Mouse (Mus musculus): ENCODE data around the gene Hoxa3. TPM values are rescaled to one million over a fixed set of nuclear protein-coding genes. Genes with fewer than 3 reads are reported as not detected.

Gene Hoxa3
- polyA plus RNA-seq, 1 experiment from 2014 or later, result 0.11 TPM

GRCm38 (mm10) chr6:52177061-52177735 lies 35.9 kb downstream of the Hoxa3 start, which contains the start of gene 5730596B20Rik:
Gene 5730596B20Rik, plus strand, starts transcription at chr6:52177498.
- Histone ChIP-seq H3K4me1 (ENCODE audit: control insufficient read depth, insufficient read depth, low read length) (peaks cover 3% of the 10 kb centered on the region; the same call in 1 of the 2 replicates), H3K27me3 (ENCODE audit: control insufficient read depth, insufficient read depth, low read length) (peaks cover 98% of the 10 kb centered on the region), H3K36me3 (ENCODE audit: control insufficient read depth, insufficient read depth, low read length) (no peaks in the 10 kb centered on the region), H3K4me3 (ENCODE audit: low read depth, low read length) (no peak within 1 kb of the TSS), H3K9me3 (ENCODE audit: control insufficient read depth, low read length) (no peaks in the 10 kb centered on the region), H3K4me2 (no peak within 1 kb of the TSS), H3K27ac (ENCODE audit: low read depth, low read length) (no peak within 1 kb of the TSS), H3K9ac (ENCODE audit: low read length) (no peak within 1 kb of the TSS)
- DNase-seq (ENCODE audit: low spot score, missing footprints), result no peak
- no peak for ATAC-seq (ENCODE audit: low FRiP score)
- WGBS, result 1% methylated on average over 36 of the region's 36 CpGs

- H3K9ac ChIP-seq (ENCODE audit: low read length), result no peak overlapping the region
- H3K4me3 ChIP-seq (ENCODE audit: low read depth, low read length), result no peak overlapping the region
- H3K4me2 ChIP-seq, result no peak overlapping the region
- no peaks in the 10 kb centered on the region for H3K9me3 ChIP-seq (ENCODE audit: control insufficient read depth, low read length)
- H3K27ac ChIP-seq (ENCODE audit: low read depth, low read length), result no peak overlapping the region
- no peaks in the 10 kb centered on the region for H3K36me3 ChIP-seq (ENCODE audit: control insufficient read depth, insufficient read depth, low read length)
- H3K27me3 ChIP-seq (ENCODE audit: control insufficient read depth, insufficient read depth, low read length), result peaks cover 98% of the 10 kb centered on the region
- WGBS, result 2% methylated on average over 6 of the region's 6 CpGs
- ATAC-seq (ENCODE audit: low FRiP score), result no peak
- DNase-seq (ENCODE audit: low spot score, missing footprints), result no peak
- peaks cover 3% of the 10 kb centered on the region; the same call in 1 of the 2 replicates for H3K4me1 ChIP-seq (ENCODE audit: control insufficient read depth, insufficient read depth, low read length)
Observed at GRCm38 (mm10) chr6:52176391-52176790, 36.7 kb downstream of the Hoxa3 start.

GRCm38 (mm10) chr6:52175864-52176263 lies 37.3 kb downstream of the Hoxa3 start:
- H3K9me3 ChIP-seq (ENCODE audit: control insufficient read depth, low read length), result no peaks in the 10 kb centered on the region
- peaks cover 3% of the 10 kb centered on the region; the same call in 1 of the 2 replicates for H3K4me1 ChIP-seq (ENCODE audit: control insufficient read depth, insufficient read depth, low read length)
- H3K4me2 ChIP-seq, result no peak overlapping the region
- DNase-seq (ENCODE audit: low spot score, missing footprints) (no peak), ATAC-seq (ENCODE audit: low FRiP score) (no peak)
- H3K27me3 ChIP-seq (ENCODE audit: control insufficient read depth, insufficient read depth, low read length), result peaks cover 98% of the 10 kb centered on the region
- H3K27ac ChIP-seq (ENCODE audit: low read depth, low read length), result no peak overlapping the region
- 0 out of 2 replicates have a peak overlapping the region, but pooled peaks have one; percentile 9 for H3K4me3 ChIP-seq (ENCODE audit: low read depth, low read length)
- H3K9ac ChIP-seq (ENCODE audit: low read length), result no peak overlapping the region
- H3K36me3 ChIP-seq (ENCODE audit: control insufficient read depth, insufficient read depth, low read length), result no peaks in the 10 kb centered on the region
- WGBS, result 0% methylated on average over 20 of the region's 35 CpGs

GRCm38 (mm10) chr6:52174968-52175751 lies 38.0 kb downstream of the Hoxa3 start:
- Histone ChIP-seq H3K4me3 (ENCODE audit: low read depth, low read length) (0 out of 2 replicates have a peak overlapping the region, but pooled peaks have one; percentile 9), H3K36me3 (ENCODE audit: control insufficient read depth, insufficient read depth, low read length) (no peaks in the 10 kb centered on the region), H3K9ac (ENCODE audit: low read length) (no peak overlapping the region), H3K27ac (ENCODE audit: low read depth, low read length) (no peak overlapping the region), H3K4me1 (ENCODE audit: control insufficient read depth, insufficient read depth, low read length) (peaks cover 3% of the 10 kb centered on the region; the same call in 1 of the 2 replicates), H3K4me2 (no peak overlapping the region), H3K9me3 (ENCODE audit: control insufficient read depth, low read length) (no peaks in the 10 kb centered on the region), H3K27me3 (ENCODE audit: control insufficient read depth, insufficient read depth, low read length) (peaks cover 98% of the 10 kb centered on the region)
- DNase-seq (ENCODE audit: low spot score, missing footprints), result peak; percentile 96
- no peak for ATAC-seq (ENCODE audit: low FRiP score)
- under 1% methylated on average over 40 of the region's 41 CpGs for WGBS

- no peak overlapping the region for H3K27ac ChIP-seq (ENCODE audit: low read depth, low read length)
- no peak overlapping the region for H3K9ac ChIP-seq (ENCODE audit: low read length)
- no peak for ATAC-seq (ENCODE audit: low FRiP score)
Observed at GRCm38 (mm10) chr6:52173648-52174047, 39.5 kb downstream of the Hoxa3 start.

GRCm38 (mm10) chr6:52172501-52172900 lies 40.6 kb downstream of the Hoxa3 start:
- Histone ChIP-seq H3K9me3 (ENCODE audit: control insufficient read depth, low read length) (no peaks in the 10 kb centered on the region), H3K36me3 (ENCODE audit: control insufficient read depth, insufficient read depth, low read length) (no peaks in the 10 kb centered on the region), H3K4me2 (peak overlapping the region; percentile 33), H3K27ac (ENCODE audit: low read depth, low read length) (no peak overlapping the region), H3K4me3 (ENCODE audit: low read depth, low read length) (no peak overlapping the region), H3K9ac (ENCODE audit: low read length) (no peak overlapping the region), H3K4me1 (ENCODE audit: control insufficient read depth, insufficient read depth, low read length) (peaks cover 3% of the 10 kb centered on the region; the same call in 1 of the 2 replicates), H3K27me3 (ENCODE audit: control insufficient read depth, insufficient read depth, low read length) (peaks cover 97% of the 10 kb centered on the region)
- DNase-seq (ENCODE audit: low spot score, missing footprints) (no peak), ATAC-seq (ENCODE audit: low FRiP score) (peak; percentile 27; the same call in 1 of the 2 replicates)
- WGBS, result under 1% methylated on average over 35 of the region's 35 CpGs

More at GRCm38 (mm10) chr6:52173648-52174047, 39.5 kb downstream of the Hoxa3 start:
- Histone ChIP-seq H3K9me3 (ENCODE audit: control insufficient read depth, low read length) (no peaks in the 10 kb centered on the region), H3K4me1 (ENCODE audit: control insufficient read depth, insufficient read depth, low read length) (peaks cover 3% of the 10 kb centered on the region; the same call in 1 of the 2 replicates), H3K36me3 (ENCODE audit: control insufficient read depth, insufficient read depth, low read length) (no peaks in the 10 kb centered on the region), H3K4me2 (no peak overlapping the region), H3K4me3 (ENCODE audit: low read depth, low read length) (no peak overlapping the region), H3K27me3 (ENCODE audit: control insufficient read depth, insufficient read depth, low read length) (peaks cover 97% of the 10 kb centered on the region)
- DNase-seq (ENCODE audit: low spot score, missing footprints), result no peak
- 4% methylated on average over 4 of the region's 4 CpGs for WGBS

- Histone ChIP-seq H3K9ac (ENCODE audit: low read length) (no peak overlapping the region), H3K4me2 (no peak overlapping the region), H3K4me1 (ENCODE audit: control insufficient read depth, insufficient read depth, low read length) (peaks cover 3% of the 10 kb centered on the region; the same call in 1 of the 2 replicates), H3K9me3 (ENCODE audit: control insufficient read depth, low read length) (no peaks in the 10 kb centered on the region), H3K36me3 (ENCODE audit: control insufficient read depth, insufficient read depth, low read length) (no peaks in the 10 kb centered on the region), H3K4me3 (ENCODE audit: low read depth, low read length) (no peak overlapping the region), H3K27ac (ENCODE audit: low read depth, low read length) (no peak overlapping the region), H3K27me3 (ENCODE audit: control insufficient read depth, insufficient read depth, low read length) (peaks cover 97% of the 10 kb centered on the region)
- WGBS, result 3% methylated on average over 6 of the region's 7 CpGs
- ATAC-seq (ENCODE audit: low FRiP score) (no peak), DNase-seq (ENCODE audit: low spot score, missing footprints) (no peak)
Observed at GRCm38 (mm10) chr6:52171938-52172337, 41.2 kb downstream of the Hoxa3 start.

GRCm38 (mm10) chr6:52171331-52171730 lies 41.8 kb downstream of the Hoxa3 start:
- H3K36me3 ChIP-seq (ENCODE audit: control insufficient read depth, insufficient read depth, low read length), result no peaks in the 10 kb centered on the region
- H3K9me3 ChIP-seq (ENCODE audit: control insufficient read depth, low read length), result no peaks in the 10 kb centered on the region
- no peak overlapping the region for H3K9ac ChIP-seq (ENCODE audit: low read length)
- ATAC-seq (ENCODE audit: low FRiP score) (no peak), DNase-seq (ENCODE audit: low spot score, missing footprints) (no peak)
- H3K27ac ChIP-seq (ENCODE audit: low read depth, low read length), result no peak overlapping the region
- no peak overlapping the region for H3K4me2 ChIP-seq
- peaks cover 97% of the 10 kb centered on the region for H3K27me3 ChIP-seq (ENCODE audit: control insufficient read depth, insufficient read depth, low read length)
- no peak overlapping the region for H3K4me3 ChIP-seq (ENCODE audit: low read depth, low read length)
- H3K4me1 ChIP-seq (ENCODE audit: control insufficient read depth, insufficient read depth, low read length), result peaks cover 3% of the 10 kb centered on the region; the same call in 1 of the 2 replicates
- 4% methylated on average over 4 of the region's 4 CpGs for WGBS

- 4% methylated on average over 5 of the region's 5 CpGs for WGBS
- no peak overlapping the region for H3K9ac ChIP-seq (ENCODE audit: low read length)
- no peak overlapping the region for H3K4me3 ChIP-seq (ENCODE audit: low read depth, low read length)
- H3K4me1 ChIP-seq (ENCODE audit: control insufficient read depth, insufficient read depth, low read length), result peaks cover 3% of the 10 kb centered on the region; the same call in 1 of the 2 replicates
- no peaks in the 10 kb centered on the region for H3K9me3 ChIP-seq (ENCODE audit: control insufficient read depth, low read length)
- ATAC-seq (ENCODE audit: low FRiP score) (no peak), DNase-seq (ENCODE audit: low spot score, missing footprints) (no peak)
- H3K27ac ChIP-seq (ENCODE audit: low read depth, low read length), result no peak overlapping the region
- H3K27me3 ChIP-seq (ENCODE audit: control insufficient read depth, insufficient read depth, low read length), result peaks cover 97% of the 10 kb centered on the region
- no peak overlapping the region for H3K4me2 ChIP-seq
- no peaks in the 10 kb centered on the region for H3K36me3 ChIP-seq (ENCODE audit: control insufficient read depth, insufficient read depth, low read length)
Observed at GRCm38 (mm10) chr6:52170898-52171223, 42.3 kb downstream of the Hoxa3 start.

Measured in midbrain, embryonic 11.5 days (tissue).